Mouse (Mus musculus): ENCODE results near the gene Neu1. TPM values are rescaled to one million over a fixed set of nuclear protein-coding genes. Genes with fewer than 3 reads are reported as not detected.
"Not testable (repeated sequence)": the region's sequence is repeated elsewhere in the genome, so short reads cannot be mapped to it uniquely, and the experiment has no call there.

Gene Neu1
- polyA plus RNA-seq, 1 experiment from 2014 or later: 75.4 TPM

GRCm38 (mm10) chr17:34946486-34947140 is 15.6 kb downstream of the Neu1 start:
- ATAC-seq (no peak), DNase-seq (ENCODE audit: low read depth, low spot score) (no peak)
- no peak for TF ChIP-seq CTCF (IDR thresholded peaks at IDR 0.05)
- H3K27me3 ChIP-seq: no peaks in the 10 kb centered on the region
- ChIA-PET POLR2A (interaction anchor here (0.5 kb wide), 1 partner anchor 220 kb away, joined by 7 read pairs; no protein-coding TSS in a partner anchor), CTCF (interaction anchor here (1.4 kb wide), 1 partner anchor 15 kb away, joined by 6 read pairs; the partner anchor contains the start of gene Neu1)
- in situ Hi-C loops (cut with MboI; ENCODE audit: low pct_unique_long_range_greater_than_20kb): loop anchor here (5.0 kb wide), 1 partner anchor 34 kb away; the partner anchor contains the start of gene Slc44a4

DNA sequence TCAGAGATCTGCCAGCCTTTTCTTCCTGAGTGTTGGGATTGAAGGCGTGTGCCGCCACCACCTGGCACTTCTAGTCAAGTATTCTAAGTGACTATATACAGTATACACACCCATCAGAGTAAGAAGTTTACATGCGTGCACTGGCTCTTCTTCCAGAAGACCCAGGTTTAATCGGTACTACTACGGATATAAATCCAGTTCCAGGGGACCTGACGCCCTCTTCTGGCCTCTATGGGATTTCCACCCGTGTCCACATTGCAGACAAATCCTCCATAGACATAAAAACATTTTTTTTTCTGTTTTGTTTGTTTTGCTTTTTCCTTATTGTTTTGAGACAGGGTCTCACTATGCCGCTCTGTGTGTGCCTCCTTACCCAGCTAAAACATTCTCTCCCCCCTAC is 16.6 kb downstream of the Neu1 start:
- ATAC-seq (no peak), DNase-seq (ENCODE audit: low read depth, low spot score) (no peak)
- ChIA-PET POLR2A (interaction anchor here (1.0 kb wide), 1 partner anchor 17 kb away, joined by 4 read pairs; the partner anchor contains the start of gene Neu1), CTCF (interaction anchor here (1.0 to 1.5 kb wide), 2 partner anchors 91 to 157 kb away, joined by 3 to 4 read pairs; no protein-coding TSS in a partner anchor)
- H3K27me3 ChIP-seq: no peaks in the 10 kb centered on the region
- TF ChIP-seq CTCF (IDR thresholded peaks at IDR 0.05): peak; percentile 82
- in situ Hi-C loops (cut with MboI; ENCODE audit: low pct_unique_long_range_greater_than_20kb): loop anchor here (5.0 kb wide), 1 partner anchor 35 kb away; the partner anchor contains the start of gene Slc44a4

DNA sequence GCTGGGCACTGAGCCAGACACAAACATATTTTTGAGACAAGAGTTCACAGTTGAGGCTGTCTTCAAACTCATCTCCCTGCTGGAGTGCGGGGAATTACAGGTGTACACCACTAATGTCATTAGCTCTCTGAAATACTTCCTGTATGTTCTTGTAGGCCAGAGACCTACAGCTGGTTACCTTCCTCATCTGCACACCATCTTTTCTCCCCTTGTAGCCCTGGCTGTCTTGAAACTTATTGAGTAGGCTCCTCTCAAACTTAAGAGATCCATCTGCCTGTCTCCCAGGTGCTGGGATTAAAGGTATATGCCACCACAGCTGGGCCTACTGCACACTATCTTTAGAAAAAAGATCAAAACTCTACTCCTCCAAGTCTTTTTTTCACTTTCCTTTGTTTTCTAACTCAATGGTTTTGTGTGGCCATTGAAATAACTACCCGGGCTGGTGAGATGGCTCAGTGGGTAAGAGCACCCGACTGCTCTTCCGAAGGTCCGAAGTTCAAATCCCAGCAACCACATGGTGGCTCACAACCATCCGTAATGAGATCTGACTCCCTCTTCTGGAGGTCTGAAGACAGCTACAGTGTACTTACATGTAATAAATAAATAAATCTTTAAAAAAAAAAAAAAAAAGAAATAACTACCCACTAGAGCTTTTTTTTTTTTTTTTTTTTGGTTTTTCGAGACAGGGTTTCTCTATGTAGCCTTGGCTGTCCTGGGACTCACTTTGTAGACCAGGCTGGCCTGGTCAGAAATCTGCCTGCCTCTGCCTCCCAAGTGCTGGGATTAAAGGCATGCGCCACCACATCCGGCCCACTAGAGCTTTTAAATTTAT is 17.9 kb downstream of the Neu1 start:
- ChIA-PET POLR2A (interaction anchor here (0.6 to 1.8 kb wide), 3 partner anchors 18 to 93 kb away, joined by 3 to 4 read pairs (median 3); partner anchors contain the start of gene Neu1), CTCF (interaction anchor here (0.9 to 4.6 kb wide), 4 partner anchors 35 to 156 kb away, joined by 3 to 22 read pairs (median 4); no protein-coding TSS in a partner anchor)
- not testable (repeated sequence) for H3K27me3 ChIP-seq; DNase-seq (ENCODE audit: low read depth, low spot score); ATAC-seq
- in situ Hi-C loops (cut with MboI; ENCODE audit: low pct_unique_long_range_greater_than_20kb): loop anchor here (5.0 kb wide), 1 partner anchor 37 kb away; the partner anchor contains the start of gene Slc44a4

- ATAC-seq: no peak
- in situ Hi-C loops (cut with MboI; ENCODE audit: low pct_unique_long_range_greater_than_20kb): loop anchor here (5.0 kb wide), 1 partner anchor 37 kb away; the partner anchor contains the start of gene Slc44a4
- DNase-seq (ENCODE audit: low read depth, low spot score): no peak
- ChIA-PET POLR2A (interaction anchor here (0.6 to 1.8 kb wide), 4 partner anchors 15 to 93 kb away, joined by 3 to 9 read pairs (median 4); no protein-coding TSS in a partner anchor), CTCF (interaction anchor here (1.6 to 4.6 kb wide), 3 partner anchors 33 to 94 kb away, joined by 4 to 22 read pairs (median 6); no protein-coding TSS in a partner anchor)
- no peaks in the 10 kb centered on the region for H3K27me3 ChIP-seq
- no peak for TF ChIP-seq CTCF (IDR thresholded peaks at IDR 0.05)
These were observed 18.5 kb downstream of the Neu1 start for GRCm38 (mm10) chr17:34949553-34949969.

DNA sequence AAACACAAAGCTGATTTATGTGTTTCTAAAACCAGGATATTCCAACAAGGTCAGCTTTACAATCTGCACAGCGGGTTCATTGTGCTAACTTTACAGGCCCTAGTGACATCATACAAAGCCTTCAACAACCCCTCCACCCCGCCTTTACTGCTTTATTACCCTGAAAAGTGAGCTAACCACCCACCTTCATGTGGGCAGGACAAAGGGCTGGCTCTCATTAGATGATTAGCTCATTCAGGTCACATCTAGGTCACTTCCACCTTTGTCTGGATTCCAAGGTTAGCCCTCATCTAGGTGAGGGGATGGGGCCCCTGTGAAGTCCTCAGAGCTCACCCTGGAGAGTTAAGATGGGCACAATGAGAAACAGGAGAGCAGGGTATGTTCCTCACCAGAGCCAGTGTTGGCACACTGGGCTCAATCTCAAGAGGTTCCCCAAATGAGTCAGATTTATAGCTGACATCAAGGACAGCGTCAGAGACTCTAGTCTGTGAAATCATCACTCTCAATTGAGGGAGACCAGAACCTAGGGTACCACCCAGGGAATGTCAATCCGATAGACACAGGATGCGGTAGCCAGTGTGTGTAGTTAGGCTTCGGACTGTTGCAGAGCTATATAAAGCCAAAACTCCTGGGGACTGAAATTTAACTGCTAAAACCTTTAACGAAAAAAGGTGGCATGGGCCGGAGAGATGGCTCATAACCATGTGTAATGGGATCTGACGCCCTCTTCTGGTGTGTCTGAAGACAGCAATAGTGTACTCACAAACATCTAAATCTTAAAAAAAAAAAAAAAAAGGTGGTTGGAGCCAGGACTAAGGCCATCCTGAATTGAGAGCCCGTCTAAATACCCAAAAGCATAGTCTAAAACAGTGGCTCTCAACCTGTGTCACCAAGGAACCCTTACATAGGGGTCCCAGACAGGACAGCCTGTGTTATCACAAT is 19.7 kb downstream of the Neu1 start:
- ChIA-PET CTCF (interaction anchor here (0.6 to 4.6 kb wide), 11 partner anchors 11 to 159 kb away, joined by 3 to 22 read pairs (median 4); partner anchors contain the start of gene Lsm2), POLR2A (interaction anchor here (0.5 to 1.8 kb wide), 13 partner anchors 9 to 584 kb away, joined by 3 to 9 read pairs (median 3); no protein-coding TSS in a partner anchor)
- no peaks in the 10 kb centered on the region for H3K27me3 ChIP-seq
- DNase-seq (ENCODE audit: low read depth, low spot score) (no peak), ATAC-seq (no peak)
- in situ Hi-C loops (cut with MboI; ENCODE audit: low pct_unique_long_range_greater_than_20kb): no loop called here
- peak; percentile 61 for TF ChIP-seq CTCF (IDR thresholded peaks at IDR 0.05)

GRCm38 (mm10) chr17:34951636-34952377 is 20.8 kb downstream of the Neu1 start:
- ChIA-PET CTCF (interaction anchor here (0.6 to 4.6 kb wide), 7 partner anchors 9 to 96 kb away, joined by 3 to 22 read pairs (median 3); partner anchors contain the start of gene Vars), POLR2A (interaction anchor here (0.6 to 1.8 kb wide), 10 partner anchors 10 to 976 kb away, joined by 3 to 9 read pairs (median 3); no protein-coding TSS in a partner anchor)
- ATAC-seq (no peak), DNase-seq (ENCODE audit: low read depth, low spot score) (no peak)
- no peak for TF ChIP-seq CTCF (IDR thresholded peaks at IDR 0.05)
- in situ Hi-C loops (cut with MboI; ENCODE audit: low pct_unique_long_range_greater_than_20kb): no loop called here
- no peaks in the 10 kb centered on the region for H3K27me3 ChIP-seq

DNA sequence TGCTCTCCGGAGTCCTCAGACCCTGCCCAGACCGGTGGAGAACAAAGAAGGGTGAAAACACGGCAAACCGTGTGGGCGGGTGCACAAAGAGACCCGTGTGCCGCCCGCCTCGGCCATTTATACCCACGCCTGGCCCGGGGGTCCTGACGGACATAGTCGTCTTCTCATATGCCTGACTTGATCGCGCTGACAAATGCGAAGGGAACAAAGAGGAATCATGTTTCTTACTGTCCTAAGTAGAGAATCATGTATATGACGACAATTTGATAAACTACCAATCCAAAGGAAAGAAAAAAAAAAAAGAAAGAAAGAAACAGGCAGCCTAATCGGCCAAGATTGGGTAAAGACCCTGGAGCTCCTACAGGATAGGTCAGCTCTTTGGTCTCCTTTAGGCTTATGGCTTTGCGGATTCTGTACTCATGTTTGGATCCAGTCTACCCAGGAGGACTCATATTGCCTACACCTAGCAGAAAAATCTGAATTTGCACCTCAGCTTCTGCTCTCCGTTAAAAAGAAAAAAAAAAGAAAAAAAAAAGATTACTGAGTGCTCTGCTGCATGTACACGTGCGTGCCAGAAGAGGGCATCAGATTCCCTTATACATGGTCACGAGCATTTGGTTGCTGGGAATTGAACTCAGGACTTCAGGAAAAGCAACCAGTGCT is 21.5 kb downstream of the Neu1 start:
- POLR2A ChIA-PET: interaction anchor here (0.6 to 1.3 kb wide), 4 partner anchors 24 to 976 kb away, joined by 3 read pairs; no protein-coding TSS in a partner anchor
- in situ Hi-C loops (cut with MboI; ENCODE audit: low pct_unique_long_range_greater_than_20kb): no loop called here
- TF ChIP-seq CTCF (IDR thresholded peaks at IDR 0.05): peak; percentile 89
- no peaks in the 10 kb centered on the region for H3K27me3 ChIP-seq
- CTCF ChIA-PET: interaction anchor here (0.6 to 4.6 kb wide), 5 partner anchors 10 to 48 kb away, joined by 3 to 22 read pairs (median 3); partner anchors contain the start of gene Vars
- no peak for ATAC-seq
- no peak for DNase-seq (ENCODE audit: low read depth, low spot score)

- DNase-seq (ENCODE audit: low read depth, low spot score) (no peak), ATAC-seq (no peak)
- POLR2A ChIA-PET: no interaction called here
- in situ Hi-C loops (cut with MboI; ENCODE audit: low pct_unique_long_range_greater_than_20kb): no loop called here
- no peaks in the 10 kb centered on the region for H3K27me3 ChIP-seq
- CTCF ChIA-PET: interaction anchor here (1.1 to 1.3 kb wide), 2 partner anchors 21 to 36 kb away, joined by 3 to 8 read pairs; no protein-coding TSS in a partner anchor
- TF ChIP-seq CTCF (IDR thresholded peaks at IDR 0.05): no peak
These were observed 22.2 kb downstream of the Neu1 start for GRCm38 (mm10) chr17:34953258-34953657.

Measured in Patski (cell line).